Mouse (Mus musculus) stomach, embryonic 16.5 days (tissue): ENCODE data around the gene Vmn1r15. TPM values are rescaled to one million over a fixed set of nuclear protein-coding genes. Genes with fewer than 3 reads are reported as not detected.

Experiments
- ATAC-seq: fragments of 200-750 bp; cut with Nextera tagmentation; 2 replicates; pipeline ENCODE4 v1.8.0; 2017; ENCODE audit warnings: moderate number of reproducible peaks, moderate TSS enrichment; ENCODE audit not compliant: insufficient read depth, low FRiP score
- H3K27ac ChIP-seq: fragments of 300-500 bp; sonication (generic); 2 replicates; pipeline ENCODE4 v1.5.1; 2014; ENCODE audit warnings: low read length
- H3K27me3 ChIP-seq: fragments of 300-500 bp; sonication (generic); 2 replicates; pipeline ENCODE4 v1.6.1; 2014; ENCODE audit warnings: low read length, control low read depth, mixed read lengths; ENCODE audit not compliant: control insufficient read depth, insufficient read depth
- H3K36me3 ChIP-seq: fragments of 300-500 bp; sonication (generic); 2 replicates; pipeline ENCODE4 v1.6.1; 2014; ENCODE audit warnings: low read length; ENCODE audit not compliant: control insufficient read depth, insufficient read depth
- H3K4me1 ChIP-seq: fragments of 300-500 bp; sonication (generic); 2 replicates; pipeline ENCODE4 v1.6.1; 2014; ENCODE audit warnings: low read length, control low read depth, mixed read lengths; ENCODE audit not compliant: control insufficient read depth, insufficient read depth
- H3K4me2 ChIP-seq: fragments of 300-500 bp; sonication (generic); 2 replicates; pipeline ENCODE4 v1.6.1; 2014; ENCODE audit warnings: low read depth, low read length, mixed read lengths
- H3K4me3 ChIP-seq: fragments of 300-500 bp; sonication (generic); replicated peaks from 2 replicates; pipeline ENCODE4 v1.5.1; 2014; ENCODE audit warnings: mild to moderate bottlenecking, low read length
- H3K9ac ChIP-seq: fragments of 300-500 bp; sonication (generic); 2 replicates; pipeline ENCODE4 v1.6.1; 2014; ENCODE audit warnings: low read length
- H3K9me3 ChIP-seq: fragments of 300-500 bp; sonication (generic); replicated peaks from 2 replicates; pipeline ENCODE4 v1.6.1; 2016; ENCODE audit warnings: low read length, control low read depth; ENCODE audit not compliant: control insufficient read depth
- WGBS: fragments of 180-500 bp; shearing (Covaris S2); extraction: QIAGEN DNeasy Blood & Tissue Kit; methylation state at CpG from one replicate; pipeline ENCODE4 v1.1.7; 2014; 5-methylcytosine and 5-hydroxymethylcytosine counted together
- polyA plus RNA-seq: library from polyadenylated mRNA; unstranded; fragments of >200 nt; fragmentation: Nextera tagmentation; extraction: Ambion mirVana; gene quantifications from 2 replicates; pipeline ENCODE4 v1.2.1, GENCODE M21; 2015

Vmn1r15 gene
- not detected in 2 replicates for polyA plus RNA-seq

- no peak for ATAC-seq
- H3K9me3 ChIP-seq = no peaks in the 10 kb centered on the region
- H3K4me3 ChIP-seq = no peak within 1 kb of the TSS
- WGBS = 73% methylated on average over 1 of the region's 1 CpGs
- no peak within 1 kb of the TSS for H3K4me2 ChIP-seq
- H3K36me3 ChIP-seq = no peaks in the 10 kb centered on the region
- H3K4me1 ChIP-seq = no peaks in the 10 kb centered on the region
- no peak within 1 kb of the TSS for H3K27ac ChIP-seq
- H3K9ac ChIP-seq = no peak within 1 kb of the TSS
- H3K27me3 ChIP-seq = no peaks in the 10 kb centered on the region
Observed at GRCm38 (mm10) chr6:57257652-57258051, at the start of gene Vmn1r15. Vmn1r15 (plus strand) TSS chr6:57257952.

DNA sequence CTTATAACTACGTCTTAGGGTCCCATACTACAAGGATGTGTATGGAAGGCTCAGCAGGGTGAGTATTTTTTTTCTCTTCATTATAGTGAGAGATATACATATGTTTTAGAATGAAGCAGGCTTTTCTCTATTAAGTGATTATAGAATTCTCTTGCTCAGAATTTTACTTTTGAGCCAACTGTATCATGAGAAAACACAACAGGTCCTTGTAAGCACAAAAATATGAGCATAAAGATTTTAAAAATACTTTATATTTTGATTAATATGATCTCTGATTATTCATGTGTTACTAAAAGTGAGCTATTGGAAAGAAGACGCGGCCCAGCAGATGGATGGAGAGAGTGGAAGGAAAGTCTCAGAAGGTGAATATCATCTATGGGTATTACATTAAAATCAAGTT, 26.4 kb upstream of the Vmn1r15 start, which contains the start of gene Vmn1r14:
TSS of gene Vmn1r14 (plus strand) at position 301 of the 400 bp plus-strand sequence.
- H3K4me2 ChIP-seq = no peak within 1 kb of the TSS
- H3K27ac ChIP-seq = no peak within 1 kb of the TSS
- 92% methylated on average over 3 of the region's 3 CpGs for WGBS
- H3K36me3 ChIP-seq = no peaks in the 10 kb centered on the region
- H3K4me1 ChIP-seq = no peaks in the 10 kb centered on the region
- ATAC-seq = no peak
- no peaks in the 10 kb centered on the region for H3K27me3 ChIP-seq
- H3K4me3 ChIP-seq = no peak within 1 kb of the TSS
- no peaks in the 10 kb centered on the region for H3K9me3 ChIP-seq
- no peak within 1 kb of the TSS for H3K9ac ChIP-seq

GRCm38 (mm10) chr6:57260990-57261389, 3.2 kb downstream of the Vmn1r15 start:
- H3K4me3 ChIP-seq = no peak overlapping the region
- H3K9ac ChIP-seq = no peak overlapping the region
- 66% methylated on average over 2 of the region's 2 CpGs for WGBS
- H3K4me1 ChIP-seq = no peaks in the 10 kb centered on the region
- H3K27me3 ChIP-seq = no peaks in the 10 kb centered on the region
- H3K9me3 ChIP-seq = no peaks in the 10 kb centered on the region
- no peaks in the 10 kb centered on the region for H3K36me3 ChIP-seq
- no peak overlapping the region for H3K4me2 ChIP-seq
- peak; percentile 56; the same call in 1 of the 2 replicates for ATAC-seq
- H3K27ac ChIP-seq = no peak overlapping the region

- 61% methylated on average over 3 of the region's 3 CpGs for WGBS
- no peak for ATAC-seq
Observed at GRCm38 (mm10) chr6:57271881-57272280, 14.1 kb downstream of the Vmn1r15 start.

GRCm38 (mm10) chr6:57272517-57272916, 14.8 kb downstream of the Vmn1r15 start:
- Histone ChIP-seq H3K4me3 (no peak overlapping the region), H3K36me3 (no peaks in the 10 kb centered on the region), H3K9ac (no peak overlapping the region), H3K9me3 (no peaks in the 10 kb centered on the region), H3K27me3 (no peaks in the 10 kb centered on the region), H3K4me2 (no peak overlapping the region), H3K4me1 (no peaks in the 10 kb centered on the region), H3K27ac (no peak overlapping the region)
- ATAC-seq = no peak

More at GRCm38 (mm10) chr6:57271881-57272280, 14.1 kb downstream of the Vmn1r15 start:
- H3K4me1 ChIP-seq = no peaks in the 10 kb centered on the region
- no peaks in the 10 kb centered on the region for H3K36me3 ChIP-seq
- no peak overlapping the region for H3K27ac ChIP-seq
- H3K4me2 ChIP-seq = no peak overlapping the region
- H3K9me3 ChIP-seq = no peaks in the 10 kb centered on the region
- H3K27me3 ChIP-seq = no peaks in the 10 kb centered on the region
- H3K9ac ChIP-seq = no peak overlapping the region
- no peak overlapping the region for H3K4me3 ChIP-seq

DNA sequence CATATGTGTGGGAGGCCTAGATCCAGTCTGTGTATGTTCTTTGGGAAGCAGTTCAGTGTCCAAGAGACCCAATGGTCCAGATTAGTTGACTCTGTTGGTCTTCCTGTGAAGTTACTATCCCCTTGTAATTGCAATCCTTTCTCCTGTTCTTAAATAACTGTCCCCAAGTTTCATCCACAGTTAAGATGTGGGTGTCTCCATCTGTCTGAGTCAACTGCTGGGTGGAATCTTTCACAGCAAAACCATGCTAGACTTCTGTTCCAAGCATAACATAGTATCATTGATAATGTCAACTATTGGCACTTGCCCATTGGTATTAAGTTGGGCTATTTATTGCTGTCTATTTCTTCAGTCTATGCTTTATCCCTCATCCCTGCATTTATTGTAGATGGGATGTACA, 21.2 kb downstream of the Vmn1r15 start:
- no peaks in the 10 kb centered on the region for H3K27me3 ChIP-seq
- ATAC-seq = no peak
- H3K9me3 ChIP-seq = no peaks in the 10 kb centered on the region
- H3K4me3 ChIP-seq = no peak overlapping the region
- H3K36me3 ChIP-seq = no peaks in the 10 kb centered on the region
- no peaks in the 10 kb centered on the region for H3K4me1 ChIP-seq
- H3K27ac ChIP-seq = no peak overlapping the region
- H3K9ac ChIP-seq = no peak overlapping the region
- H3K4me2 ChIP-seq = no peak overlapping the region

Other genes with a start within 250 kb of the Vmn1r15 start
- not detected in 2 replicates for gene Vmn1r7, start 232.6 kb upstream of the Vmn1r15 start, polyA plus RNA-seq
- not detected in 2 replicates for gene Vmn1r8, start 225.7 kb upstream of the Vmn1r15 start, polyA plus RNA-seq
- gene Vmn1r9, start 191.2 kb upstream of the Vmn1r15 start, polyA plus RNA-seq = not detected in 2 replicates
- gene Vmn1r10, start 148.5 kb upstream of the Vmn1r15 start, polyA plus RNA-seq = not detected in 2 replicates
- gene Vmn1r11, start 124.5 kb upstream of the Vmn1r15 start, polyA plus RNA-seq = not detected in 2 replicates
- gene Vmn1r12, start 101.0 kb upstream of the Vmn1r15 start, polyA plus RNA-seq = not detected in 2 replicates
- not detected in 2 replicates for gene Vmn1r13, start 54.7 kb upstream of the Vmn1r15 start, polyA plus RNA-seq
- not detected in 2 replicates for gene Vmn1r14, start 26.3 kb upstream of the Vmn1r15 start, polyA plus RNA-seq
- gene Vmn1r16, start 71.5 kb downstream of the Vmn1r15 start, polyA plus RNA-seq = not detected in 2 replicates
- gene Vmn1r17, start 105.8 kb downstream of the Vmn1r15 start, polyA plus RNA-seq = not detected in 2 replicates
- not detected in 2 replicates for gene Vmn1r18, start 137.8 kb downstream of the Vmn1r15 start, polyA plus RNA-seq
- gene Vmn1r19, start 145.8 kb downstream of the Vmn1r15 start, polyA plus RNA-seq = not detected in 2 replicates
- 0.04 TPM in 1 of 2 replicates, not detected in the other for gene Vmn1r20, start 171.0 kb downstream of the Vmn1r15 start, polyA plus RNA-seq